Mouse (Mus musculus): Measurements from ENCODE around the gene Orm2. TPM values are rescaled to one million over a fixed set of nuclear protein-coding genes. Genes with fewer than 3 reads are reported as not detected.

The Orm2 gene
- polyA plus RNA-seq, 1 experiment from 2014 or later = not detected

DNA sequence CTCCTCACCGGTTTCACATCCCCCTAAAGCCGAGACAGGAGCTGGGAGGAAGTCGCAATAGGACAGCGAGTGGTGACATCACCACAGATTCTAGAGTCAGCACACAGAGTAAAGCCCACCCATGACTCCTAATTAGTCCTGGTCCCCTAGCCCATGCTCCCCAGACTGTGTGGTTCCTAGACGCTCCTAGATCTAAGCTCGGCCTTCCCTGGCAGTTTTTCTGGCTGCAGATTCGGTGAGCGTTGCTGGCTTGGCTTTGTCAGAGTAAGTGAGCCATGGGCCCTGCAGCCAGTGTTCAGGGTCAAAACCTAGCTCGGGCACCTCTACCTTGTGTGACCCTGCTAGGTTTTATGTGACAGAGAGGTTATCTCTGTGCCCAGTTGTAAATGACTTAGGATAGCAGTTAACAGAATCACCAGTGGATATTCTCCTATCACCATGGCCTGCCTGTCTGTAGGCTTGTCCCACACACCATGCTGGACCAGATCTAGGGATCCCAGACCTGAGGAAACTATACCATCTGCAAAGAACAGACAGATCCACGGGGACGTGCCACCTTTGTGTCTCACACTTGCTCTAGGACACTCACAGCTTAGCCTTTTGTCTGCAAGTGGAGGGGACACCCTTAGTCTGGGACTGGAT lies 27.8 kb downstream of the Orm2 start:
- Histone ChIP-seq H3K9me3 (ENCODE audit: low read length) (no peaks in the 10 kb centered on the region), H3K4me1 (ENCODE audit: insufficient read depth) (peaks cover 26% of the 10 kb centered on the region), H3K9ac (replicated peaks) (no peak overlapping the region), H3K27me3 (ENCODE audit: insufficient read depth, low read length) (no peaks in the 10 kb centered on the region), H3K4me2 (ENCODE audit: low read depth, low read length) (no peak overlapping the region), H3K4me3 (ENCODE audit: low read depth, low read length) (no peak overlapping the region), H3K27ac (ENCODE audit: low read depth) (peak overlapping the region; percentile 23; the same call in 1 of the 2 replicates), H3K36me3 (replicated peaks; ENCODE audit: insufficient read depth, low read length) (peaks cover 23% of the 10 kb centered on the region)
- DNase-seq (no peak), ATAC-seq (peak; percentile 35)
- no peak for TF ChIP-seq CTCF (IDR thresholded peaks at IDR 0.05; ENCODE audit: low read depth)
- TF ChIP-seq EP300 (IDR thresholded peaks at IDR 0.05; ENCODE audit: low read depth) = peak; percentile 72
- 61% methylated on average over 11 of the region's 11 CpGs for WGBS (ENCODE audit: insufficient replicate concordance)

DNA sequence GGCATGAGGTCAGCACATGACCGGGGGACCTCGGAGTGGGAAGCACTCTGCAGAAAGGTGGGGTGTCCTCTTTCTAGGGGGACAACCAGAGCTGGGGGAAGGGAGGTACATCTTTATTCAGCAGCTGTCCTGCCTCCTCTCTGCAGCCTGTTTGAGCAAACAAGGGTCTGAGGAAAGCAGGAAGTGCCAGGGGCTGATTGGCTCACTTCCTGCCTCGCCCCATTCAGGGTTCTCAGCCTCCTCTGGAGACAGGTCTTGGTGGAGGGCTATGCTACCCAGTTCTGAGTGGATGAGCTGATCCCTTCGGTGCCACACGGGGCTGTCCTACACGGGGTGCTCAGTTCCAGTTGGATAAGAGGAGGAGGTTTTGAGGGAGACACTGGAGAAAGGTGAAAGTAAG lies 29.1 kb downstream of the Orm2 start:
- H3K4me3 ChIP-seq (ENCODE audit: low read depth, low read length) = no peak overlapping the region
- 41% methylated on average over 6 of the region's 6 CpGs for WGBS (ENCODE audit: insufficient replicate concordance)
- H3K4me1 ChIP-seq (ENCODE audit: insufficient read depth) = peaks cover 23% of the 10 kb centered on the region
- TF ChIP-seq CTCF (IDR thresholded peaks at IDR 0.05; ENCODE audit: low read depth) (no peak), EP300 (IDR thresholded peaks at IDR 0.05; ENCODE audit: low read depth) (no peak)
- no peak overlapping the region; the same call in 1 of the 2 replicates for H3K9ac ChIP-seq (replicated peaks)
- H3K27me3 ChIP-seq (ENCODE audit: insufficient read depth, low read length) = no peaks in the 10 kb centered on the region
- peak overlapping the region; percentile 65 for H3K27ac ChIP-seq (ENCODE audit: low read depth)
- ATAC-seq = peak; percentile 24
- H3K4me2 ChIP-seq (ENCODE audit: low read depth, low read length) = peak overlapping the region; percentile 27; the same call in 1 of the 2 replicates
- peak; percentile 53 for DNase-seq
- peaks cover 28% of the 10 kb centered on the region for H3K36me3 ChIP-seq (replicated peaks; ENCODE audit: insufficient read depth, low read length)
- no peaks in the 10 kb centered on the region for H3K9me3 ChIP-seq (ENCODE audit: low read length)

DNA sequence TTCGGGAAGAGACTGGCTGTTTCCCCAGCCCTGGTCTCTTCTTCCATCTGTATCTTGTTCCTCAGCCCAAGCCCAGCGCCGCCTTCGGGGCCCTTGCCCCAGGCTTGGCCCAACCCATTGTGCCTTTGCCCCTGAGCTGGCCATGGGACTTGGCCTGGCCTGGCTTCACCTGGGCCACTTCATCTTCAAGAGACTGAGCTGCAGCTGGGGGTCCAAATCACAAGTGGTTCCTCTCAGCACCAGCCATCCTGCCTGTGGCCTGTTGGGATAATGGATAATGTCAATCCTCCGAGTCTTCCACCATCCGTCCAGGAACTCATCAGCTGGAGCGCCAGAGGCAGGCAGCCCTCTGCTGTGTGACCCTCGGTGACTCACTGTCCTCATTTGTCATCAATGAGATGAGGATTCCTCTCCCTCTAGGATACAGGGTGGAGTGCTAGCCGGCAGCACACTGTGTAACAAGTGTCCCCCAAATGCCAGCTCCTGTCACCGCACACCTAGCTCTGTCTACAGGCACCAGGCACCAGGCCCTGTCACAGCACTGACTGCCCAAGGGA lies 35.8 kb downstream of the Orm2 start:
- Histone ChIP-seq H3K4me3 (ENCODE audit: low read depth, low read length) (0 out of 2 replicates have a peak overlapping the region, but pooled peaks have one; percentile 15), H3K27ac (ENCODE audit: low read depth) (0 out of 2 replicates have a peak overlapping the region, but pooled peaks have one; percentile 92), H3K9me3 (ENCODE audit: low read length) (no peaks in the 10 kb centered on the region), H3K4me2 (ENCODE audit: low read depth, low read length) (peak overlapping the region; percentile 60; the same call in 1 of the 2 replicates), H3K27me3 (ENCODE audit: insufficient read depth, low read length) (no peaks in the 10 kb centered on the region), H3K9ac (replicated peaks) (no peak overlapping the region), H3K4me1 (ENCODE audit: insufficient read depth) (peaks cover 34% of the 10 kb centered on the region), H3K36me3 (replicated peaks; ENCODE audit: insufficient read depth, low read length) (peaks cover 18% of the 10 kb centered on the region)
- DNase-seq (no peak), ATAC-seq (no peak)
- TF ChIP-seq CTCF (IDR thresholded peaks at IDR 0.05; ENCODE audit: low read depth) (no peak), EP300 (IDR thresholded peaks at IDR 0.05; ENCODE audit: low read depth) (no peak)
- WGBS (ENCODE audit: insufficient replicate concordance) = 85% methylated on average over 10 of the region's 10 CpGs

DNA sequence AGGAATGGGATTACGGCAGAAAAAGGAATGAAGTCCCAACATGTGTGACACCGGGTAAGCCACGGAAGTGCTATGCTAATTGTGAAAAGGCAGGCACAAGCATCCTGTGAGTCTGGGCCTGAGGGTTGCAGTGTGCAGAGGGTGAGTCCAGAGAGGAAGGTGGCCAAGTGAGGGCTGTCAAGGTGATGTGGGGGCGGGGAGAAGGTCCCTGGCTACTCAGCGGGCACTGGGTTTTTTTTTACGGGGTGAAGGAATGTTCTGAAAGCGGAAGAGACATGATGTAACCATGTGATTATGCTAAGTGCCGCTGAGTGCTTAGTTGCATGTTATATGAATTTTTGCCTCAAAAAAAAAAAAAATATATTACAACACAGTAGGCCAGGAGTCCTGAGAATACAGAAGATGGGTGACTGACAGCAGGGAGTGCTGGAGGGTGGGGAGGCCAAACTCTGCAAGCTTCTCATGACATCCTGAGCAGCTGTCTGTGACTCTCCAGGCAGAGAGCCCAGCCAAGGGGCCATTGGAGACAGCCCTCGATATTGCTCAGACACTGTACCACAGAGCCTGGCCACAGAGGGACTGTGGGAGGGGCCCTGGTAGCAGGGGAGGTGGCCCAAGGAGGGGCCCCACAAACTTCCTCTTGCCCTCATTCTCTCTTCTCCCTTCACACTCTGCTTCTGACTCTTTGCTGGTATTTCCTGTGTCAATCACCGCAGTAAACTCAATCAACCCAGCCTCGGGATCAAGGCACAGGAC lies 36.8 kb downstream of the Orm2 start:
- DNase-seq (peak; percentile 66), ATAC-seq (peak; percentile 47)
- H3K9me3 ChIP-seq (ENCODE audit: low read length) = no peaks in the 10 kb centered on the region
- no peaks in the 10 kb centered on the region for H3K27me3 ChIP-seq (ENCODE audit: insufficient read depth, low read length)
- TF ChIP-seq EP300 (IDR thresholded peaks at IDR 0.05; ENCODE audit: low read depth) (no peak), CTCF (IDR thresholded peaks at IDR 0.05; ENCODE audit: low read depth) (no peak)
- peak overlapping the region; percentile 92 for H3K27ac ChIP-seq (ENCODE audit: low read depth)
- peak overlapping the region; percentile 60 for H3K4me2 ChIP-seq (ENCODE audit: low read depth, low read length)
- H3K4me1 ChIP-seq (ENCODE audit: insufficient read depth) = peaks cover 43% of the 10 kb centered on the region
- H3K36me3 ChIP-seq (replicated peaks; ENCODE audit: insufficient read depth, low read length) = peaks cover 18% of the 10 kb centered on the region
- peak overlapping the region; percentile 48 for H3K9ac ChIP-seq (replicated peaks)
- H3K4me3 ChIP-seq (ENCODE audit: low read depth, low read length) = peak overlapping the region; percentile 52
- WGBS (ENCODE audit: insufficient replicate concordance) = 36% methylated on average over 11 of the region's 11 CpGs

DNA sequence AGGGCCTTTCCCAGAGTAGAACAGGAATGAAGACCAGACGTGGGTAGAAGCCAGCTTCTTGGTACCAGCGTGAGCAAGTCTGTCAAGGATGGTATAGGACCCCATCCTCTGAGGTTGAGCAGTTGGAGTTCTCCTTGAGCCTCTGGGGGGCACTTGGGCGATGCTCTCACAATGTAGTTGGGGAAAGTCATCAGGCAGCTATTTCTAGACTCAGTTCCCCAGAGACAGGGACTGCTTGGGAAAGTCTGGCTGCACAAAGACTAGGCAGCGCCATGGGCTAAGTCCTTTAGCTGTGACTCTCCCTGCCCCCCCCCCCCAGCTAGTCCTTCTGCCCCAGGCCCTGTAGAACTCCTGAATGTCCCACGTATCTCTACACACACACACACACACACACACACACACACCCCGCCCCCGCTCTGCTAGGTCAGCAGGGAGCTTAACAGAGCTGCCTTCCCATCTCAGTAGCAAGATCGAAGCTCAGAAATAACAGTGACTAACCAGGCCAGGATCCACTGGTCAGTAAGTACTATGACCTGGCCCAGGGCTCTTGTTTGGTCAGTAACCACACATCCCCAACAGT lies 37.5 kb downstream of the Orm2 start:
- Histone ChIP-seq H3K9me3 (ENCODE audit: low read length) (no peaks in the 10 kb centered on the region), H3K4me2 (ENCODE audit: low read depth, low read length) (peak overlapping the region; percentile 60), H3K27me3 (ENCODE audit: insufficient read depth, low read length) (no peaks in the 10 kb centered on the region), H3K36me3 (replicated peaks; ENCODE audit: insufficient read depth, low read length) (peaks cover 16% of the 10 kb centered on the region), H3K9ac (replicated peaks) (peak overlapping the region; percentile 48), H3K4me1 (ENCODE audit: insufficient read depth) (peaks cover 51% of the 10 kb centered on the region), H3K4me3 (ENCODE audit: low read depth, low read length) (peak overlapping the region; percentile 52), H3K27ac (ENCODE audit: low read depth) (peak overlapping the region; percentile 92)
- TF ChIP-seq CTCF (IDR thresholded peaks at IDR 0.05; ENCODE audit: low read depth) (no peak), EP300 (IDR thresholded peaks at IDR 0.05; ENCODE audit: low read depth) (no peak)
- ATAC-seq = no peak
- WGBS (ENCODE audit: insufficient replicate concordance) = 46% methylated on average over 8 of the region's 8 CpGs
- DNase-seq = no peak

Measured in liver, postnatal 0 days (tissue).